Mouse (Mus musculus) ovary, postnatal 36 days (tissue): ENCODE measurements around the gene Il4ra.

Experiments
- DNase-seq: peaks from one replicate; pipeline ENCODE4 v3.0.0; 2022; ENCODE audit warnings: low spot score, mixed read lengths

Il4ra gene

GRCm38 (mm10) chr7:125572737-125573136, 20.8 kb downstream of the Il4ra start:
- DNase-seq = no peak

GRCm38 (mm10) chr7:125573849-125574248, 21.9 kb downstream of the Il4ra start:
- no peak for DNase-seq

DNA sequence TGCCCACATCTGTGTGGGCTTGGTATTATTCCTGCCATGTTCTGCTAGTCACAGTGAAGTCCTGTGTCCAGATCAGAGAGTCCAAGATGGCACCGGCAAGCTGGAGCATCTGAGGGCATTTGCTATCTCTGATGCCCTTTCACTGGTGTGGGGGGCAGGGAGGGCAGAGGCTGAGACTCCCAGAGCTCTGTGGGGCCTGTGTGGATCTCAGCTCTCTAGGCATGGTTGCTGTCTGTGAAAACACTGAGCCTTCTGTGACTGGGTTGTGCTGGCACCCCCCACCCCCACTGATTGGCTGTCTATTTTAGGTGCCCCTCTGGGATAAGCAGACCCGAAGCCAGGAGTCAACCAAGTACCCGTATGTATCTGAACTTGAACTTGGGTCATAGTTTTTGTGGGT, 22.9 kb downstream of the Il4ra start:
- DNase-seq = no peak

- DNase-seq = no peak
Measured at GRCm38 (mm10) chr7:125575738-125576540, 24.0 kb downstream of the Il4ra start.

GRCm38 (mm10) chr7:125576982-125577381, 25.1 kb downstream of the Il4ra start:
- DNase-seq = peak; percentile 76

DNA sequence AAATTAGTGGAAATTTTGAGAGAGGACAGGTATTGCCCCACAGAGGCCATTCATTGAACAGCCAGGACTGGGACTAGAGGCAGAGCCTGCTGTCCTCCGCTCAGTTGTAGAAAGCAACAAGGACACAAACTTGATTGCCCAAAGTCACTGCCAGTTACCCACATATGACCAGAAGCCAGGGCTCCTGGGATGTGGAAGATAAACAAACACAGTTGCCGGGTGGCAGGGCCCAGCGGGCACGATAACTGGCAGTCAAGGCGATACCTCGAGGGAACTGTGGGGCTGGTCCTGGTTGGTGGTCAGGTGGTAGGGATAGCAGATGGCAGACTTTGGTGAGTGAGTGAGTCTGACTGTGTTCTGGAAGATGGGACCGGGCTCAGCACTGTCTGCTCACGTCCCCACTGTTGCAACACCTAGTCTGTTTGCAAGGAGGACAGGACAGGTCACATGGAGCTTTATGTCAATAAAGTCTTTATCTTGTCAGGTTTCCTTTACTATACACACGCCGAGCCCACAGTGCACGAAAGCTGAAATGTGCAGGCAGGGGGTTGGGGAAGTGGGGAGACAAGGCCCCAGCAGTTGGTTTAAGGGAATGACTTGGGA, 25.7 kb downstream of the Il4ra start:
- DNase-seq = no peak

- DNase-seq = no peak
Measured at GRCm38 (mm10) chr7:125578106-125578505, 26.2 kb downstream of the Il4ra start.

GRCm38 (mm10) chr7:125579545-125580219, 27.8 kb downstream of the Il4ra start:
- no peak for DNase-seq

DNA sequence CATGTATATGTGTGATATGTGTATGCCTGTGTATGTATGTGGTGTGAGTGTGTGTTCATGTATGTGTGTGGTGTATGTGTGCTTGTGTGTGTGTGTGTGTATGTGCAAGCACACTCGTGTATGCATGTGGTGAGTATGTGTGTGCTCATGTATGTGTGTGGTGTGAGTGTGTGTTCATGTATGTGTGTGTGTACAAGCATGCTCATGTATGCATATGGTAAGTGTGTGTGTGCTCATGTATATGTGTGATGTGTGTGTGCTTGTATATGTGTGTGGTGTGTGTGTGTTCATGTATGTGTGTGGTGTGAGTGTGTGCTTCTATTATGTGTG, 28.3 kb downstream of the Il4ra start:
- no peak for DNase-seq

DNA sequence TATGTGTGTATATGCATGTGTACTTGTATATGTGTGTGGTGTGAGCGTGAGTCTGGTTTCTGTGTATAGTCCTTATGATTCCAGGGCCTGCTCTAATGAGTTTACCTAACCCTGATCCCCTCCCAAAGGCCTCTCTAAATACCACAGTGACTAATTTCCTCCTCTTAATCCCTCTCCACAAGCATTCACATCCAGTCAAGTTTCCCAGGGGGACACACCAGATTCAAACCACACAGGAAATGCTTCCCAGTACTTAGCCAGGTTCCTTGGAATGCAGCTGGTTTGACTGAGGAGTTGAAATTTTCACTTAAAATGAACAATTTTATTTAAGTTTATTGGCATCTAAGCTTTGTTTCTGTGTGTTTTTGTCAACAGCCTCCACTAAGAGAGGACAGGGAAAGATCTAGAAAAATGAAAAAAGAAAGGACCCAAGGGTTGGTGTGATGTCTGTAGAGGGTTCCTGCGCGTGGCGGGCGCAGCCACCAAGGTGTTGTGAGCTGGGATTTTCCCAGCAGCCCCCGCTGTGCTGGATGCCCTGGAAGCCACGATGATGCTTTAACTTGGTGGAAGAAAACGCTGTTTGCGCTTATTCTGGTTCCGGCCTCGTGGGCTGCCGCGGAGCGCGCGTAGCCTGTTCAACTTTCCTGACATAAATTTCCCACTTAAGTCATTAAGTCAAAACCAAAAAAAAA, 28.9 kb downstream of the Il4ra start:
- DNase-seq = no peak

- peak; percentile 87 for DNase-seq
Measured at GRCm38 (mm10) chr7:125581317-125581672, 29.4 kb downstream of the Il4ra start.

- no peak for DNase-seq
Measured at GRCm38 (mm10) chr7:125583325-125584004, 31.5 kb downstream of the Il4ra start.

- DNase-seq = no peak
Measured at GRCm38 (mm10) chr7:125584005-125584369, 32.1 kb downstream of the Il4ra start.

DNA sequence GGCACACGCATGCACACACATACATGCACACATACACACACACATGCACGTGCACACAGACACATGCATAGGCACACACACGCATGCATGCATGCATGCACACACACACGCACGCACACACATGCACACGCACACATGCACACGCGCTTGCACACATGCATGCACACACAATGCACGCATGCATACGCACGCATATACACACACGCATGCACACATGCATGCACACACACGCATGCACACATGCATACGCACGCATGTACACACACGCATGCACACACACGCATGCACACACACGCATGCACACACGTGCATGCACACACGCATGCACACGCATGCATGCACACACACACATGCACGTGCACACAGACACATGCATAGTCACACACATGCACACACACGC, 34.4 kb downstream of the Il4ra start:
- DNase-seq = no peak

GRCm38 (mm10) chr7:125588721-125589120, 36.8 kb downstream of the Il4ra start:
- DNase-seq = no peak

- no peak for DNase-seq
Measured at GRCm38 (mm10) chr7:125589896-125590295, 38.0 kb downstream of the Il4ra start.

DNA sequence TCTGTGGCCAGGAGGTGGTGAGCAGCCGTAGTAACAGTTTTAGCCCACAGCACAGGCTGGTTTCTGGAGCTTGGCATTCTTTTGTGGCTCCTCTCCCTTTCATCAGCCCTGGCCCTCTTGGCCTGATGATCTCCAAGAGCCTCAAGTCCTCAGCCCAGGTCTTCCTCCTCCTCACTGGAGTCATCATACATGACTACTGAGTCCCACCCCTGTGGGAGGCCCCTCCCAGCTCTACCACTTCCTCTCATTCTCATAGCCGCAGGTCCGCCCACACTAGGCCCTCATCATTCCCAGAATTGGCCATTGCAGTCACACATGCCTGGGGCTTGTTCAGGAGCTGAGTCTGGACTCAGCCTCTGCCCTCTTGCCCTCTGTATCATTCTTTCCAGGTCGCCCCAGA, 41.9 kb downstream of the Il4ra start:
- no peak for DNase-seq

DNA sequence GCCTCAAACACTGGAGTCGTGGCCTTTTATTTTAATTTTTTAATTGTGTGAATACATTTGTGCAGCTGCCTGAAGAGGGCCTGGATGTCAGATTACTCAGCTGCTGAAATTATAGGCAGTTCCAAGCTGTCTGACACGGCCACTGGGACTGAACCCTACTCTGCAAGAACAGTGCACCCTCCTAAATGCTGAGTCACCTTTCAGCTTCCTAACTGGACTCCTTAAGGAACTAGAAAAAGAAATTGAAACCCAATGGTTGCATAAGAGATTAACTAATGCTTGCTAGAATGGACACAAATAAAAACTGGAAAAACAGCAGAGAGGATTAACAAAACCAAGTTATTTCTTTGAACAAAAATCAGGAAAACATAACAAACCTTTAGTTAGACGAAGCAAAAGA, 44.5 kb downstream of the Il4ra start:
- DNase-seq = no peak

DNA sequence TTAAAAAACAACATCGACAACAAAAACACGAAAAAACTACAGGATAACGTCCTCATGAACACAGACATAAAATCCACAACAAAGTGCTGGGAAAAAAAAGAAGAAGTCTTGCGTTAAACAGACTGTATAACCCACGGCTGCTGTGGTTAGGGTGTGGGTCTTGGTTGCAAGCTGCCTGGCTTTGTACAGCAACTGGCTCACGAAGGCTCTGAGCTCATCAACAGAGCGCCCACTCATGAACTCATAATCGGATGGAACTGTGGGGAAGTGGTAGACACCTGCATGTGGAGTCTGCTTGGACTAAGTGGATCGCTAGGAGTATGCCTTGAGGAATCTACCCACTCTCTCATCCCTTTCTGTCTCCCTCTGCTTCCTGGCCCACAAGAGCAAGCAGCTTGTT, 45.2 kb downstream of the Il4ra start:
- DNase-seq = no peak

DNA sequence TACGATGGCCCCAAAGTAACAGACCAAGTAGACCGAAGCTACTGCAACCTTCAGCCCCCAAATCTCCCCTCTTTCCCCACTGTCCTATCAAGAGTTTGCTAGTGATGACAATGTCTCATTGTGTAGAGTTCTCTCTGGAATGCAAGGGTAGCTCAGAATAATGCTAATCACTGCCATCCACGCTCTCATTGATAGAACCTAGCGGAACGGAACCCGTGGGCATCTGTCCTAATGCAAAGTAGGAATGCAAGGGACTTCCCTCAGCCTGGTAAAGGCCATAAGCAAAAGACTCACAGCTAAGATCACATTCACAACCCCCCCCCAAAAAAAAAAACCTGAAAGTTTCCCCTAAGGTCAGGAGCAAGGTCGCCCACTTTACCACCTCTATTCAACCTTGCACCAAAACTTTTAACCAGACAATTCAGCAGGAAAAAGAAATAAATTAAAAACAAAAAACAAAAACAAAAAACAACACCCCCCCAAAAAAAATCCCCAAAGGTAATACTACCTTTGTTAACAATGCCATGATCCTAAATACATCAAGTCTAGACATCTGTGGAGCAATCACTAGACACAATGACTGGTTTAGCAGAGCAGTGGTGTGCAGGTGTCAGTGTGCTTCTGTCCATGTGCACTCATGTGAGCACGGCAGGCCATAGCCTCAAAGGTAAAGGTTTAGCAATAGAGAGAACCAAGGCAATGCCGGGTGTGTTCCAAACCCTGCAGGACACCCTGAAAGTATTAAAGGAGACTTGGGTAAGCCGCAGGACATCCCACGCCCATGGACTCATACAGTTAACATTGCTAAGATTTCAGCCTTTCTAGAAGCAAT, 45.8 kb downstream of the Il4ra start:
- no peak for DNase-seq

DNA sequence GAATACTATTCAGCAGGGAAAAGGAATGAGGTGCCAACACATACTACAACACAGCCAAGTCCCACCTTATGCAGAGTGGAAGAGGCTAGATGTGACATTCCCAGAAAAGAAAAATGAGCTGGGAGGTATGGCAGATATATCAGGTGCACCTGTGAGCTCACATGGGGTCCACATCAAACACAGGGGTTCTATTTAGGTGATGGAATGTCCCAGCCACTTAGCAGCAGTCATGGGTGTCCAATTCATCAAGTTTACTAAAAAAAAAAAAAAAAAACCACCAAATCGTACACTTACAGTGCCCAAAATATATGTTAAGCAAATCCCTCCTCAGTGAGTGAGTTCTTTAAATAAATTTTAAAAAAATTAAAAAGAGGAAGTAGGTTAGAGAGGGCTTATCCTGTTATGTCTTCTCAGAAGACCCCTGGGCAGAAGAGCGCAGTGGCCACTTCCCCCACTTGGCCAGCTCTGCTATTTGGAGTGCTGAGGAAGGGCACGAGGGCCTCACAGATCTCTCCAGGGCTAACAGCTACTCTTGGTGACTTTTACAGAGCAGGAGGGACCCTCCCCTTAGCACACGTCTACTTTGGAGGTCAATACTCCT, 47.6 kb downstream of the Il4ra start:
- no peak for DNase-seq
